Mouse (Mus musculus) liver, embryonic 13.5 days (tissue): ENCODE data around the gene Oas1d. TPM values are rescaled to one million over a fixed set of nuclear protein-coding genes. Genes with fewer than 3 reads are reported as not detected.
"Not testable (repeated sequence)": the region's sequence is repeated elsewhere in the genome, so short reads cannot be mapped to it uniquely, and the experiment has no call there.

Source experiments
- ATAC-seq: fragments of 200-750 bp; cut with Nextera tagmentation; 2 replicates; pipeline ENCODE4 v1.8.0; 2017; ENCODE audit warnings: low read depth, mild to moderate bottlenecking, moderate number of reproducible peaks, moderate library complexity
- DNase-seq: peaks from one replicate; pipeline ENCODE4 v3.0.0; 2022
- H3K27ac ChIP-seq: fragments of 300-500 bp; sonication (generic); 2 replicates; pipeline ENCODE4 v1.5.1; 2015; ENCODE audit warnings: moderate library complexity, mild to moderate bottlenecking, inconsistent platforms
- H3K27me3 ChIP-seq: fragments of 300-500 bp; sonication (generic); 2 replicates; pipeline ENCODE4 v1.6.1; 2015; ENCODE audit warnings: mild to moderate bottlenecking, inconsistent platforms
- H3K36me3 ChIP-seq: fragments of 300-500 bp; sonication (generic); 2 replicates; pipeline ENCODE4 v1.6.1; 2015; ENCODE audit warnings: mild to moderate bottlenecking, inconsistent platforms
- H3K4me1 ChIP-seq: fragments of 300-500 bp; sonication (generic); replicated peaks from 2 replicates; pipeline ENCODE4 v1.6.1; 2015; ENCODE audit warnings: inconsistent platforms
- H3K4me2 ChIP-seq: fragments of 300-500 bp; sonication (generic); 2 replicates; pipeline ENCODE4 v1.6.1; 2015; ENCODE audit warnings: inconsistent platforms, mild to moderate bottlenecking, moderate library complexity
- H3K4me3 ChIP-seq: fragments of 300-500 bp; sonication (generic); replicated peaks from 2 replicates; pipeline ENCODE4 v1.5.1; 2015; ENCODE audit warnings: mild to moderate bottlenecking, inconsistent platforms
- H3K9ac ChIP-seq: fragments of 300-500 bp; sonication (generic); 2 replicates; pipeline ENCODE4 v1.6.1; 2015; ENCODE audit warnings: mild to moderate bottlenecking, inconsistent platforms
- H3K9me3 ChIP-seq: fragments of 300-500 bp; sonication (generic); replicated peaks from 2 replicates; pipeline ENCODE4 v1.6.1; 2016; ENCODE audit warnings: inconsistent platforms
- WGBS: fragments of 180-500 bp; shearing (Covaris S2); methylation state at CpG from one replicate; pipeline ENCODE4 v1.1.7; 2015; ENCODE audit not compliant: insufficient replicate concordance; 5-methylcytosine and 5-hydroxymethylcytosine counted together
- polyA plus RNA-seq: library from polyadenylated mRNA; unstranded; fragments of >200 nt; fragmentation: Nextera tagmentation; extraction: Ambion mirVana; gene quantifications from 2 replicates; pipeline ENCODE4 v1.2.1, GENCODE M21; 2015

Oas1d gene
- polyA plus RNA-seq, 1 experiment from 2014 or later, result not detected

DNA sequence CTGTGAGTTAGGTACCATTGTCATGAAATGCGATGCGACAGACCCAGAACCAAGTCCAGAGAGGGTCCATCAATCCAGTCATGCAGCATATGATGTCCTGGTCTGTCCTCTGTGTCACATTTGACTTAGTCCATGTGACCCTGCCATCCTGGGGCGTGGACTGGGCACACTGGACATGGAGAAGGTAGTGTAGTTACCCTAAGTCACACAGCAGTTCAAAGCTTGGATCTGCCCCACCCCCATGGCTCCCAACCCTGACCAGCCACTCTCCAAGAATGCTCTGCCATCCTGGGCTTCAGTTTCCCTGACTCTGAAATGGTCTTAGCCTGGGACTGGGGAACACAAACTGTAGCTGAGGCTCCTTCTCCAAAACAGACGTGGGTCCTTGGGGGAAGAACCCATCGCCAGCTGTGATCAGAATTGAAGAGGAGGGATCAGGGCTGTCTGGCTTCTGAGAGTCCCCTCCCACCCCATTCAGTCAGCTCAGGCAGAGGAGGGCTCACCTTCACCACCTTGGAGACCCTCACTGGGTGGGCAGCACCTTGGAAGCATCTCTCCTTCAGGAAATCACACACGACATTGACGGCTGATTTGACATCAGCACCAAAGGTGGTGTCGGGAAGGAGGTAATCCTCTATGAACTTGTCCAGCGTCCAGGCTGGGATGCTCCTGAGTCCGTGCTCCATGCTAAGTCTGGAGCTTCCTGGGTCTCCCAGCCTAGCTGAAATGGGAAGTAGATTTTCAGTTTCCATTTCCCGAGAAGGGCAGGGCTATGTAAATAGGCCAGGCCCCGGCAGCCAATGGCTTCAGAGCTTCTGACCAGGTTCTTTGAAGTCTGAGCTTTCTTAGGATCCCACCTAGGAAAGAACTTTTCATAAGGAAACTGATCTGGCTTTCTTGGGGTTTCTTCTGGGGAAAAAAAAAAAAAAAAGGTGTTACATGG is 7.3 kb upstream of the Oas1d start, which contains the start of gene Oas1a:
Oas1a (minus strand) TSS at position 731 of the 943 bp plus-strand sequence.
- ATAC-seq, H3K27me3 ChIP-seq, H3K36me3 ChIP-seq, H3K27ac ChIP-seq, H3K4me3 ChIP-seq, H3K9me3 ChIP-seq, H3K4me1 ChIP-seq, DNase-seq, H3K9ac ChIP-seq: not testable (repeated sequence)
- peak within 1 kb of the TSS; percentile 12 for H3K4me2 ChIP-seq
- WGBS, result 25% methylated on average over 9 of the region's 12 CpGs

DNA sequence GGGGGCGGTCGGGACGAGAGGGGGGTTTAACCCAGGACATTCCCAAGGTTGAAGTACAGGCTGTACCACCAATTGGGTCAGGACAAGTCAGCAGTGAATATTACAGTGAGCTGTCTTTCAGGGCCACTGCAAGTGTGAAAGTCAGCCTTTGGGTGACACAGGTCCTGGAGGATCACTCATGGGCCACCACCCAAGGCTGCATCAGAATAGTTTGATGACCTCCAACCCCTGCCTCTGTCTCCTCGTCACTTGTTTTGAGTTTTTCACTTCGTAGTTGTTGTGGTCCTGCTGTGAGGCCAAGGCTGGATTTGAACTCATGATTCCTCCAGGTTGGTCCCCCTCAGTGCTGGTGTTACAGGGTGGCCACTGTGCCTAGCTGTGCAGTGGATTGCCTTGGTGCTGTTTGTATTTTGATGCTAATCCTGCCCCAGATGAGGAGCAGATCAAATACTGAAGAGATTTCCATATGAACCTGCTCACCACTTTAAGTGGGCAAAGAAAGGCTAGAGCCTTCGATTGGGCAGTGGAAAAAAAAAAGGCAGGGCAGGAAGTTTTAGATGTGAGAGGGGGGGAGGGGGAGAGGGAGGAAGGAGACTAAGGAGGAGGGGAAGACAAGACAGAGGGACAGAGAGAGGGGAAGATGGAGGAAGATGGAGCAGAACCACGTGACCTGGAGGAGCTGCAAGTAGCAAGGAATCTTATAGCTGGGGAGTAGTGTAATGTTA is 6.0 kb upstream of the Oas1d start:
- Histone ChIP-seq H3K27ac (no peak overlapping the region), H3K9me3 (no peaks in the 10 kb centered on the region), H3K36me3 (no peaks in the 10 kb centered on the region), H3K4me1 (no peaks in the 10 kb centered on the region), H3K4me3 (no peak overlapping the region), H3K27me3 (no peaks in the 10 kb centered on the region), H3K9ac (no peak overlapping the region), H3K4me2 (no peak overlapping the region)
- ATAC-seq (no peak), DNase-seq (no peak)
- WGBS, result 44% methylated on average over 7 of the region's 7 CpGs

DNA sequence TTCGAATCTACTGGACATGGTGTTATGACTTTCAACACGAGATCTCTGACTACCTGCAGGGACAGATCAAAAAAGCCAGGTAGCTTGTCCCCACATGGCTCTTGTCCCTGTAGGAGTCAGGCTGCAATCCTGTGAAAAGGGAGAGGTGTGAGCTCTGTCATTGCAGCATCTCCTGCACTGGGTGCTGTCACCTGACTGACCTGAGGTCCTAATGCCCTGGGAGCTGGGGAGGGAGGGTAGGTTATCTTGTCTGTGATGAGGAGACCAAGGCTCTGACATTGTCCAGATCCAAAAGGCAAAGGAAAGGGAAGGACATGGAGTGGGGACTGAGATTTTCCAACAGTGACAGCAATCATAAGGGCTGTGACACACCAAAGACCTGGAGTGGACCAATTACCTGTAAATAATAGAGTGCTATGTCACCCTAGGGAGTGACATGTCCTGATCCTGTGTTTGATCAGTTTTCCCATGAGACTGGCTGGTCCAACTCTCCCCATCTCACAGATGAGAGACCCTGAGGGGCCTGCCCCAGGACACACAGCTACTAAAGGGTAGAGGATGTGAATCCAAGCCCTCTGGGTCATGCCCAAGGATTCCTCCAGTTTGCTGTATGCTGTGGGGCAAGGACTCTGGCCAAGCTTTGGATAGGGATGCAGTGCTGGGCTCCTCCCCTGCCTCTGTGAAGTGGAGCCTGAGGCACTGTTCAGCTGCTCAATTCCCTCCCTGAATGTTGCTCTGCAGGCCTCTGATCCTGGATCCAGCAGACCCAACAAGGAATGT is 5.0 kb downstream of the Oas1d start:
- not testable (repeated sequence) for ATAC-seq

DNA sequence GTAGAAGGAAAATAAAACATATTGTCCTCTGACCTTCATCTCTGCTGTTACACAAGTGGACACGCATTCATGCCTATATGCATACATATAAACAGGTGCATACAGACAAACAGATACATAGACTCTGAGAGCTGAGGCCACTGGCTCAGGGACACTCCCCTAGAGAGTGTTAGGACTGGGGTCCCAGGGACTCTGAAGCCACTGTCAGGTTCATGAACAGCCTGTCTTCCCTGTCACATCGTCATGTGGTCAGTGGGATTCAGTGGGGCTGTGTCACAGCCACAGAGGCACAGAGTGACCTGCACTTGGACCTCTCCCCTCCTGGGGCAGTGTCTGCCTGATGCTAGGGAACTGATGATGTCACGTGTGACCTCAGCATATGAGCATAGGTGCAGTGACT is 6.0 kb downstream of the Oas1d start:
- no peak for ATAC-seq

More for the DNA sequence above, 5.0 kb downstream of the Oas1d start:
- not testable (repeated sequence) for H3K4me2 ChIP-seq, H3K4me3 ChIP-seq, H3K9ac ChIP-seq, H3K27me3 ChIP-seq, DNase-seq, H3K36me3 ChIP-seq, H3K4me1 ChIP-seq, H3K9me3 ChIP-seq, H3K27ac ChIP-seq
- 41% methylated on average over 2 of the region's 2 CpGs for WGBS

DNA sequence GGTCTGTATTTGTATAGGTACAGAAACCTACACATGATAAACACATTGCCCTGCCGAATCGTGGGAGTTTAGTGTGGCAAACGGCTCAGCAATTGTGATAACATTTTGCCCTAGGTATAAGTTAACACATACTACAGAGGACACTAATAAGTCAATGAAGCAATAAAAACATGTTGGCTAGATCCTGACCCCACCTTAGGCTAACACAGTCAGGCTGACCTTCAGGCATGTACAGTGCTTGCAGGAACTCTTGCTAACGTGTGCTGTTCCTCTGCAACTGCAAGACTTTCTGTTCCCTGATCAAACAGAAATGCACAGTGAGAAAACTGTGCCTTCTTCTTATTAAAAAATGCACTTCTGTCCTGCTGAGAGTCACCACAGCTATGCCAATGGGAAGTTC is 9.6 kb downstream of the Oas1d start:
- no peaks in the 10 kb centered on the region for H3K36me3 ChIP-seq
- H3K4me2 ChIP-seq, result no peak overlapping the region
- no peak for ATAC-seq
- no peak overlapping the region for H3K4me3 ChIP-seq
- no peak overlapping the region for H3K27ac ChIP-seq
- no peak overlapping the region for H3K9ac ChIP-seq
- 48% methylated on average over 4 of the region's 4 CpGs for WGBS
- H3K27me3 ChIP-seq, result no peaks in the 10 kb centered on the region
- no peaks in the 10 kb centered on the region for H3K4me1 ChIP-seq
- no peaks in the 10 kb centered on the region for H3K9me3 ChIP-seq
- no peak for DNase-seq

More for the DNA sequence above, 6.0 kb downstream of the Oas1d start:
- H3K36me3 ChIP-seq, result no peaks in the 10 kb centered on the region
- H3K27me3 ChIP-seq, result no peaks in the 10 kb centered on the region
- H3K4me1 ChIP-seq, result no peaks in the 10 kb centered on the region
- H3K9me3 ChIP-seq, result no peaks in the 10 kb centered on the region
- no peak overlapping the region for H3K9ac ChIP-seq
- no peak overlapping the region for H3K4me2 ChIP-seq
- no peak for DNase-seq
- H3K4me3 ChIP-seq, result no peak overlapping the region
- WGBS, result 60% methylated on average over 3 of the region's 3 CpGs
- no peak overlapping the region for H3K27ac ChIP-seq

DNA sequence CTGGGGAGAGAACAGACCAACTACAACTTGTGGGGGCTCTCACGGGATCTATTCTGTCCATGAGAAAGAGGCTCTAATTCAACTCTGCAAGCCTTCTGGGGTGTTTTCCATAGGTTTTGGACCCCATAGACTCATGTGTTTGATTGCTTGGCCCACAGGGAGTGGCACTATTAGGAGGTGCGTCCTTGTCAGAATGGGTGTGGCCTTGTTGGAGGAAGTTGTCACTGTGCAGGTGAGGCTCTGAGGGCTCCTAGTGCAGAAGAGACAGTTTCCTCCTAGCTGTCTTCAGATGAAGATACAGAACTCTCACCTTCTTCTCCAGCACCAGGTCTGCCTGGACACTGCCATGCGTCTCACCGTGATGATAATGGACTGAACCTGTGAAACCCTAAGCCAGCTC is 10.2 kb downstream of the Oas1d start:
- H3K4me3 ChIP-seq, H3K4me2 ChIP-seq, H3K4me1 ChIP-seq, DNase-seq, ATAC-seq, H3K27ac ChIP-seq, H3K27me3 ChIP-seq, H3K9me3 ChIP-seq, H3K36me3 ChIP-seq, H3K9ac ChIP-seq: not testable (repeated sequence)
- WGBS, result 65% methylated on average over 4 of the region's 4 CpGs

DNA sequence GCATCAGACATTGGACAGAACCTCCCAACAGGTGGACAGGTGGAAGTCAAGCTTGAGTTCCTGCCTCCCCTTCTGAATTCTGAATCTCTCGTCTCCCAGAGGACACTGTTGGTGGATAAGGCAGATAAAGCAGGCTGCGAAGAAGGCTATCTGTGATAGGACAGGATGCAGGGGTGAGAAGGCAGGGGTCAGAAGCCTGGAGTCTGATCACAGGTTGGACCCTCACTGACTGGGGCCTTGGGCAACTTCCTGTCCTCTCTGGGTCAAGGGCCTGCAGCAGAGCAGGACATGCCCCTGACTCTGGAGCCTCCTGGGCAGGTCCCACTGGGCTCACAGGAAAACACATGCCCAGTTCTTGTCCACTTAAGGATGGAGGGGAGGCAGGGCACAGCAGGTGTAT is 12.0 kb downstream of the Oas1d start:
- not testable (repeated sequence) for H3K9ac ChIP-seq, H3K9me3 ChIP-seq
- whole genome bisulfite sequencing, result 31% methylated on average over 2 of the region's 2 CpGs

DNA sequence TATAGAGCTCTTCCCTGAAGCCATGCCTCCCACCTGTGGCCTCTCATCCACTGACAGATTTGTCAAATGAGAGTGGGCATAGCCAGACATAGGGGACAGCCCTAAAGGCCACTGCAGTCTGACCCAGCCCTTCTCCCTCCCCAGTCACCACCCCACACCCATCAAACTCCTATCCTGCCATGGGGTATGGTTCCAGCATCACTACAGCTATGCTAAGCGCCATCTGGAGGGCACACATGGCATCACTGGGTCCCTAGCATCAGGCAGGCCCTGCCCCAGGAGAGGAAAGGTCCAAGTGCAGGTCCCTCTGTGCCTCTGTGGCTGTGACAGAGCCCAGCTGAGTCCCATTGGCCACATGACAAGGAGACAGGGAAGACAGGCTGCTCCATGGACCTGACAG is 12.7 kb downstream of the Oas1d start:
- Histone ChIP-seq H3K36me3 (no peaks in the 10 kb centered on the region), H3K4me1 (no peaks in the 10 kb centered on the region), H3K27ac (no peak overlapping the region), H3K4me2 (no peak overlapping the region), H3K9ac (no peak overlapping the region), H3K4me3 (no peak overlapping the region), H3K27me3 (no peaks in the 10 kb centered on the region), H3K9me3 (no peaks in the 10 kb centered on the region)
- ATAC-seq (no peak), DNase-seq (no peak)
- 0% methylated on average over 1 of the region's 1 CpGs for WGBS

More for the DNA sequence above, 12.0 kb downstream of the Oas1d start:
- not testable (repeated sequence) for H3K4me3 ChIP-seq, H3K36me3 ChIP-seq, DNase-seq, H3K4me2 ChIP-seq, H3K27ac ChIP-seq, ATAC-seq, H3K4me1 ChIP-seq, H3K27me3 ChIP-seq

DNA sequence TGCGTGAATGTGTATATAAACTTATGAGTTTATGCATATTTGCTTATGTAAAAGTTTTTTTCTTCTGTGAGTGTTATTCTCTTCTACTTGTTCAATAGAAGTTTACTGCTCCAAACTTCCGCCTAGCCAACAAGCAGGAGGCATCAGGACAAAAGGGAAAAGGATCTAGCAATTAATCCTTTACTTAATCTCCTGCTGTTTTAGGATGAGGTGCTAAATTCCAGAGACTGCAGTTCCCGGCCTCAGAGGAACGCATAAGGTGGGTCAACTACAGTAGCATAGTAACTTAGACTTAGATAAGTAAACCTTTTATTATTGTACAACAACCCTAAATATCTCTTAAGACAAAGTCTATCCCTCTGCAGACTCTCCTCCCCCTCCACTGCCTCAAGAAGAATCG is 19.6 kb downstream of the Oas1d start:
- 19% methylated on average over 5 of the region's 5 CpGs for WGBS
- no peak overlapping the region for H3K4me2 ChIP-seq
- DNase-seq (no peak), ATAC-seq (no peak)
- H3K9ac ChIP-seq, result no peak overlapping the region
- H3K4me1 ChIP-seq, result no peaks in the 10 kb centered on the region
- no peaks in the 10 kb centered on the region for H3K27me3 ChIP-seq
- H3K36me3 ChIP-seq, result no peaks in the 10 kb centered on the region
- no peak overlapping the region for H3K4me3 ChIP-seq
- H3K9me3 ChIP-seq, result no peaks in the 10 kb centered on the region
- no peak overlapping the region for H3K27ac ChIP-seq

DNA sequence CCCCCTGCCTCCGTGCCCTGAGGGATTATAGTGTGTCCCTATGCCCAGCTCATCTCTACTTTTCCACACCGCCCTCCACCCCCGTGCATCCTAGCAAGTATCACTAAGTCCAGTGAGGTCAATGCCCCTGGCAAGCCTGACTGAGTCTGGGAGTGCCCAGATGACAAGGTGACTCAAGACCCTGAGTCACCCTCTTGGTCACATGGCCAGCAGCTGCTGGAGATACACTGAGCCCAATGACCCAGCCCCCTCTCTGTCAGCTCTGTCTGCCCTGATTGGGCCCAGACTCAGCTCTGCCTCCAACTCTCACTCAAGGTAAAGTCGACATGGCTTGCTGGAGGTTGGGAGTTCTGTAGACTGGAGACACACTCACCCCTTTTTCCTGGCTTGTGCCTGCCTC is 23.5 kb downstream of the Oas1d start:
- WGBS, result 58% methylated on average over 4 of the region's 4 CpGs
- H3K27me3 ChIP-seq, result no peaks in the 10 kb centered on the region
- no peaks in the 10 kb centered on the region for H3K4me1 ChIP-seq
- DNase-seq, result no peak
- no peak overlapping the region for H3K4me3 ChIP-seq
- H3K4me2 ChIP-seq, result no peak overlapping the region
- no peak overlapping the region for H3K9ac ChIP-seq
- H3K9me3 ChIP-seq, result no peaks in the 10 kb centered on the region
- no peak overlapping the region for H3K27ac ChIP-seq
- H3K36me3 ChIP-seq, result no peaks in the 10 kb centered on the region
- ATAC-seq, result no peak

DNA sequence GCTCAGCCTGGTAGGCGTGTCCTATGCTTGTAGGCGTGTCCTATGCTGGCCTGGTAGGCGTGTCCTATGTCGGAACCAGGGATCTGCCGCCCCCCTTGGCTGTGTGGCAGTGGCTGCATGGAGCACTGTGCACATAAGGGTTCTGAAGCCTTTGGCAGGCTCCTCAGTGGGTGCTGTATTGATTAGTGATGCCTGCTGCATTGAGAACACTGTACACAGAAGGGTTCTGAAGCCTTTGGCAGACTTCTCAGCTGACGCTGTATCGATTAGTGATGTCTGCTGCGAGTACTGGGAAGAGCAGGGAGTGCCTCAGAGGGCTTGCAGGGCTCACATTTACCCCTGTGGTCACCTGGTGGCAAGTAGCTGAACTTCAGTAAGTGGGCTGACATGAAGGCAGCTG is 24.2 kb downstream of the Oas1d start:
- Histone ChIP-seq H3K4me3 (no peak overlapping the region), H3K9me3 (no peaks in the 10 kb centered on the region), H3K4me2 (no peak overlapping the region), H3K9ac (no peak overlapping the region), H3K27ac (no peak overlapping the region), H3K27me3 (no peaks in the 10 kb centered on the region), H3K36me3 (no peaks in the 10 kb centered on the region), H3K4me1 (no peaks in the 10 kb centered on the region)
- WGBS, result 21% methylated on average over 8 of the region's 8 CpGs
- DNase-seq (no peak), ATAC-seq (no peak)
